Mouse (Mus musculus): ENCODE data around the gene Med26.

Med26 gene

DNA sequence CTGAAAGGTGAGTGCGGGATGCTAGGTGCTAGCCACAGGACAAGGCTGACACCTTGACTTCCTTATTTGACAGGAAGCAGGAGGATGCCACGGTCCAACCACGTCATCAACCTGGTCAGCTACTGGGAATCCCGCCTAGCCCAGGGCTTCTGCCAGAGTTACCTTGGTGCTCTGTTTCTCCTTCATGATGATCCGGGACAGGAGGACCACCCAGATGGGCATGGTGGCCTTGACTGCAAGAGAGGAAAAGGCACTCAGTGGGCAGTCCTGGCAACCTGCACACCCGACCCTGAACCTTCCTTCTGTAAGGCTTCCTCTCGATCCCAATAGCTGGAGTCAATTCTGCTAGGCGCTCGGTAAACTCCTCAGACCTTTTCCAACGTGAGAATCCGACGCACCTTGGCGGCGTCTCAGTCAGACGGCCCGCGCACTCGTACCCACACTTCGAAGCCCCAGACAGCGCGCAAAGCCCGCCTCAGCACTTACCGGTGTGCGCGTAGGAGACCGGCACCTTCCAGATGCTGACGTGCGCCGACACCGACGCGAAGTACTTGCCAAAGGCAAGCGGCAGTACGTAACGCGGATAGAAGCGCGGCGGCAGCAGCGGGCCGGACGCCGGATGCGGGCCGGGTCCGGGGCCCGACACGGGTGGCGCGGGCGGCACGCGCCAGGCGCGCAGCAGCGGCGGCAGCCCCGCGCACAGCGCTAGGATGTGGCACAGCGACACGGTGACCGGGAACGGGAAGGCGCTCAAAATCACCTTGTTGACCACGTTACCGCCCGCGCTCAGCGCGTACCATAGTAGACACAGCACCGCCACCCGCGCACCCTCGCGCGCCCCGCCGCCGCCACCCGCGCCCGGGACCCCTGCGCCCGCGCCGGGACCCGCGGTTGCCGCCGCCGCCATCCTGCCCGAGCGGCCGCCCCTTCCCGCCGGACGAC, 56.1 kb downstream of the Med26 start, which contains the start of gene Slc35e1:
TSS of gene Slc35e1 (minus strand) at position 935 of the 942 bp plus-strand sequence.
- Histone ChIP-seq H3K9me3 (ENCODE audit: low read length) (no peaks in the 10 kb centered on the region), H3K27me3 (ENCODE audit: insufficient read depth, low read length) (no peaks in the 10 kb centered on the region), H3K4me3 (replicated peaks; ENCODE audit: low read length) (peak within 1 kb of the TSS; percentile 91), H3K4me1 (replicated peaks; ENCODE audit: low read depth, low read length) (peaks cover 56% of the 10 kb centered on the region), H3K36me3 (ENCODE audit: insufficient read depth, low read length) (peaks cover 77% of the 10 kb centered on the region)
- no peak for TF ChIP-seq CTCF (conservative IDR thresholded peaks at IDR 0.05; ENCODE audit: low read length)
- TF ChIP-seq NANOG (IDR thresholded peaks at IDR 0.05; ENCODE audit: borderline replicate concordance, low read length): no peak
- TF ChIP-seq POU5F1 (IDR thresholded peaks at IDR 0.05; ENCODE audit: borderline replicate concordance, low read length): no peak

DNA sequence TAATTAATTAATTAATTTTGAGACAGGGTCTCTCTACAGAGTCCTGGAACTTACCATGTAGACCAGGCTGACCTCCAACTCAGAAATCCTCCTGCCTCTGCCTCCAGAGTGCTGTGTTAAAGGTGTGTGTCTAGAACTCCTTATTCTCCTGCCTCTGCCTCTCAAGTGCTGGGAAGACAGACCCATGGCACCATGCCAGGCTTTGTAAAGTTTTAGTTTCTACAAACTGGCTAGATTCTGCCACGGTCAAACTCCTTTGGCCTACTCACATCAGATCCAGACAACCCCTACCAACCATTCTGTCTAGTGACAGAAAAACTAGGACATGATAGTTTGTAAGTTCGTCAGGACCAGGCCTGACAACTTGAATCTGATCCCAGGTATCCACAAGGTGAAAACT, 57.1 kb downstream of the Med26 start:
- no peaks in the 10 kb centered on the region for H3K9me3 ChIP-seq (ENCODE audit: low read length)

DNA sequence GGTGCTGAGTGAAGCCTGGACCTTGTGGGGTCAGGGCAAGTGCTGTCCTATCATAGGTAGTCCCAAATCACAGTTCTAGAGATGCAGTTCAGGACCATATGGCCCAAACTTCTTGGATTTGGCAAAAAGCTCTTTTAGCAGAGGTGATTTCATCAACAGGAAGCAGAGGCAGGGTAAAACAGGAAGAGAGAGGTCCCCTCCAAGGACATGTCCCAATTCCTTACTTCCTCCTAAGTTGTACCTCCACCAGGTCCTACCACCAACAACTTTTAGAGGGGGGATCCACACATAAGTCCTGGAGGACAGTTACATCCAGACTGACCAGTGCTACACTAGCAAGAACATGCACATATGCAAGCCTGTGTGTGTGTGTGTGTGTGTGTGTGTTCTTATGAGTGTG, 61.1 kb downstream of the Med26 start:
- Histone ChIP-seq H3K4me3 (replicated peaks; ENCODE audit: low read length) (no peak overlapping the region), H3K27me3 (ENCODE audit: insufficient read depth, low read length) (no peaks in the 10 kb centered on the region), H3K9me3 (ENCODE audit: low read length) (no peaks in the 10 kb centered on the region), H3K4me1 (replicated peaks; ENCODE audit: low read depth, low read length) (peaks cover 42% of the 10 kb centered on the region), H3K36me3 (ENCODE audit: insufficient read depth, low read length) (peaks cover 91% of the 10 kb centered on the region)
- TF ChIP-seq CTCF (conservative IDR thresholded peaks at IDR 0.05; ENCODE audit: low read length) (no peak), POU5F1 (IDR thresholded peaks at IDR 0.05; ENCODE audit: borderline replicate concordance, low read length) (no peak), NANOG (IDR thresholded peaks at IDR 0.05; ENCODE audit: borderline replicate concordance, low read length) (no peak)

More for the DNA sequence above, 57.1 kb downstream of the Med26 start:
- Histone ChIP-seq H3K4me3 (replicated peaks; ENCODE audit: low read length) (peak overlapping the region; percentile 91), H3K4me1 (replicated peaks; ENCODE audit: low read depth, low read length) (peaks cover 54% of the 10 kb centered on the region), H3K36me3 (ENCODE audit: insufficient read depth, low read length) (peaks cover 77% of the 10 kb centered on the region), H3K27me3 (ENCODE audit: insufficient read depth, low read length) (no peaks in the 10 kb centered on the region)
- TF ChIP-seq CTCF (conservative IDR thresholded peaks at IDR 0.05; ENCODE audit: low read length) (no peak), POU5F1 (IDR thresholded peaks at IDR 0.05; ENCODE audit: borderline replicate concordance, low read length) (no peak), NANOG (IDR thresholded peaks at IDR 0.05; ENCODE audit: borderline replicate concordance, low read length) (no peak)

DNA sequence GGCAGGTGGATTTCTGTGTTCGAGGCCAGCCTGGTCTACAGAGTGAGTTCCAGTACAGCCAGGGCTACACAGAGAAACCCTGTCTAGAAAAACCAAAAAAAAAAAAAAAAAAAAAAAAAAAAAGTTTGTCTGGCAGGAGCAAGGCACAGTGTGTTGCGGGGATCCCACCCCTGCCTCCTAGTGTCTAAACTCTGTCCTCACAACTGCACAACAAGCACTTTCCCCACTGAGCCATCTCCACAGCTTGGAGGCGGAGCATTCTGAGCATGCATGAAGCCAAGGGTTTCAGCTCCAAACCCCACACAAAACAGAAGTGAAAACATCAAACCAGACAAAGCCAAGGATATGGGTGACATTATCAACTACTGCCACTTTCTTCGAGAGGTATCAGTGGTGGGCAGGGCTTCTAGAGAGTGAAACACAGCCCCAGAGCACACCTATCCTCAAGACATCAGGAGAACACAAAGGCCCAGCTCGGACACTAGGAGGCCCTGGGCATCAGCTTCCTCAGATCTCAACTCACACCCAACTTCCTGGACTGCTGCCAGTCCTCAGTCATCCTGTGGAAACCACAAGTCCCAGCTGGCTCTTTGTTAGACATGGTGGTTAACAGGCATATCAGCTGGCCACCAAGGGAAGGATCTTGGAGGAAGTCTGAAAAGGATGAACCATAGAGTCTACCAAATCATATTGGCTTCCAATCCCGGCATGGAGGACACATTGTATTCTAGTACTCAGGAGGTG, 62.4 kb downstream of the Med26 start:
- Histone ChIP-seq H3K4me1 (replicated peaks; ENCODE audit: low read depth, low read length) (peaks cover 31% of the 10 kb centered on the region), H3K27me3 (ENCODE audit: insufficient read depth, low read length) (no peaks in the 10 kb centered on the region), H3K9me3 (ENCODE audit: low read length) (no peaks in the 10 kb centered on the region), H3K4me3 (replicated peaks; ENCODE audit: low read length) (no peak overlapping the region), H3K36me3 (ENCODE audit: insufficient read depth, low read length) (peaks cover 96% of the 10 kb centered on the region)
- no peak for TF ChIP-seq CTCF (conservative IDR thresholded peaks at IDR 0.05; ENCODE audit: low read length)
- TF ChIP-seq POU5F1 (IDR thresholded peaks at IDR 0.05; ENCODE audit: borderline replicate concordance, low read length): no peak
- no peak for TF ChIP-seq NANOG (IDR thresholded peaks at IDR 0.05; ENCODE audit: borderline replicate concordance, low read length)

DNA sequence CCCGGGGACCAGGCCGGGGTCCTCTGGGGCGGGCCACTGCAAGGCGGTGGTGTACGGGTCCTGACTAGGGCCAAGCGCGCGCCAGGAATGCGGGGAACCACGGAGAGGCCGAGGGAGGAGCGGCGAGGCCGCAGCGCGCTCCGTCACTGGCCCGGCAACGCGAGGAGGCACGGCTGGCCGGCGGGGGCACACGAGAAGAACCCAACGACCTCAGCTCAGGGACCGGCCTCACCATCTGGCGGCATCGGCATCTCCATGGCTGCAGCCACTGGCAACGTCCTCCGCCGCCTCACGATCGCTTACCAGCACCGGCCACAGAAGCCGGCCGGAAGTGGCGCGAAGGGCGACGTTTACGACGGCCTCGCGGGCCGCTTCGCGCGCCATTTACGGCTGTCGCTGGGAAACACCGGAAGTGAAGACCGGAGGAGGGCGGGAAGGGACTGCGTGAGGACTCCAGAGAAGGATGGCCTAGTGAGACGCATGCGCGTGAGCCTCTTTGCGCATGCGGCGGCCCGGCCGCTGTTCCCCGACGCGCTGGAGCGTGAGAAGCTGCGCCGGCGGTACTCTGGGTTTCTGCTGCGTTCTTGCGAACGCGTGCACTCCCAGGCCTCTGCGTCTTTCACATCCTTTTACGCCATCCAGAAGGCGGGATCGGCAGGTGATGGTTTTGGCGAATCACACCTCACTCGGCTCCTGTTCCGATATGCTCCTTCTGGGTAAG, 73.1 kb downstream of the Med26 start, which contains the start of gene Cherp:
TSS of gene Cherp (minus strand) at position 401 of the 721 bp plus-strand sequence.
- peak within 1 kb of the TSS; percentile 99 for H3K4me3 ChIP-seq (replicated peaks; ENCODE audit: low read length)
- H3K27me3 ChIP-seq (ENCODE audit: insufficient read depth, low read length): no peaks in the 10 kb centered on the region
- peaks cover 58% of the 10 kb centered on the region for H3K4me1 ChIP-seq (replicated peaks; ENCODE audit: low read depth, low read length)
- peaks cover 62% of the 10 kb centered on the region for H3K36me3 ChIP-seq (ENCODE audit: insufficient read depth, low read length)
- H3K9me3 ChIP-seq (ENCODE audit: low read length): no peaks in the 10 kb centered on the region
- no peak for TF ChIP-seq POU5F1 (IDR thresholded peaks at IDR 0.05; ENCODE audit: borderline replicate concordance, low read length)
- TF ChIP-seq CTCF (conservative IDR thresholded peaks at IDR 0.05; ENCODE audit: low read length): no peak
- no peak for TF ChIP-seq NANOG (IDR thresholded peaks at IDR 0.05; ENCODE audit: borderline replicate concordance, low read length)

DNA sequence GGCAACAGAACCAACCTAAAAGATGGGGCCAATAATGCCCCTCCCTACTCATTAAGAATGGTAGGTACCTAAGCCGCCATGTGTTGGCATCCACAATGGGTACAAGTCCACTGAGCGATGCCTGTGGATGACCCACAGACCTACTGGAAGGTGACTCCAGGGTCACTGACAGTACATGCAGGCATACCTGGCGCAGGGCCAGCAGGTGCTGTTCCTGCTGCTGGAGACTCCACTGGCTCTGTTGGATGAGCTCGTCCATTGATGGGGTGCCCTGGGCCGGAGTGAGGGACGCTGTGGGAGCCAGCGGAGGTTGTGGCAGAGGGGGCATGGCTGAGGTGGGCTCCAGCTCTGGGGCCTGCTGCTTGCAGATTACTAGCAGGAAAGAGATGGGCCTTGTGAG, 77.4 kb downstream of the Med26 start:
- Histone ChIP-seq H3K4me3 (replicated peaks; ENCODE audit: low read length) (no peak overlapping the region), H3K4me1 (replicated peaks; ENCODE audit: low read depth, low read length) (peaks cover 43% of the 10 kb centered on the region), H3K36me3 (ENCODE audit: insufficient read depth, low read length) (peaks cover 79% of the 10 kb centered on the region), H3K9me3 (ENCODE audit: low read length) (no peaks in the 10 kb centered on the region), H3K27me3 (ENCODE audit: insufficient read depth, low read length) (no peaks in the 10 kb centered on the region)
- TF ChIP-seq POU5F1 (IDR thresholded peaks at IDR 0.05; ENCODE audit: borderline replicate concordance, low read length) (no peak), NANOG (IDR thresholded peaks at IDR 0.05; ENCODE audit: borderline replicate concordance, low read length) (no peak), CTCF (conservative IDR thresholded peaks at IDR 0.05; ENCODE audit: low read length) (no peak)

DNA sequence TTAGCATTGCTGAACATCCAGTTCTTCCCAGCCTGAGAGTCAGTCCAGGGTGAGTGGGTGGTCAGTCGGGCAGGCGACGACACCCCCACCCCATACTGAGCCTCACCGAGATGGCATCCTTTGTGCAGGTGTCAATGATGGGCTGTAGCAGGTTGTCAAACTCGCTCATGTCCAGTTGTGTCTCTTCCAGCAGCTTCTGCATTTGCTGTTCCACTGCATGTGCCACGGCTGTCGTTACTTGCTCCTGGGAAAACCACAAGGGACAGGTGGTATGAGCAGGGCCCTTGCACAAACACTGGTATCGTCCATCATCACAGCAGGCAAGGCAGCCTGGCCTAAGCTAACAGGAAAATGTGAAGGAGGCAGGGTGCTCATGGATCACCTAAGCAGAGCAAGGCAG, 78.1 kb downstream of the Med26 start:
- TF ChIP-seq CTCF (conservative IDR thresholded peaks at IDR 0.05; ENCODE audit: low read length) (no peak), POU5F1 (IDR thresholded peaks at IDR 0.05; ENCODE audit: borderline replicate concordance, low read length) (no peak), NANOG (IDR thresholded peaks at IDR 0.05; ENCODE audit: borderline replicate concordance, low read length) (no peak)
- Histone ChIP-seq H3K4me1 (replicated peaks; ENCODE audit: low read depth, low read length) (peaks cover 43% of the 10 kb centered on the region), H3K9me3 (ENCODE audit: low read length) (no peaks in the 10 kb centered on the region), H3K27me3 (ENCODE audit: insufficient read depth, low read length) (no peaks in the 10 kb centered on the region), H3K4me3 (replicated peaks; ENCODE audit: low read length) (no peak overlapping the region), H3K36me3 (ENCODE audit: insufficient read depth, low read length) (peaks cover 86% of the 10 kb centered on the region)

All from E14TG2a.4 (cell line).